ENCODE assay signal across 11 mouse cellular contexts in the genomic region with DNA sequence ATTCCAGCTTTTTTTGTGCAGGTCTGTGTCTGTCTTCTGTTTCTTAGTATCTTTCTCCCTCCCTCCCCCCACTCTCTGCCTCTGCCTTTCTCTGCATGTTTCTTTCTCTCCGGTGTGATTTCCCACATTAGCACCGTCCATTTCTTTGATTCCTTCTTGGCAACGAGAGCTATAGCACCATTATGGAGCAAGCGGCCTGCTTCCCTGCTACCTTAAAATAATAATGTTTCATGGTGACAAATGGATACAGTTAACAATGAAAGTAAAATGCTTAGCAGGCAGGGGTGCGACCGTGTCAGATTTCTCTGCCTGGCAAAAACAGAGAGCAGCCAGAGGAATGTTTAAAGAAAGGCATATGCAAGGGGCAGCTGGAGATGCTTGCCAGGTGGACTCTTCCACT.
DNase-seq lines count a peak whose midpoint lies in the region; ATAC-seq lines count a peak whose summit lies in the region.
"Had no signal": no experiment of that assay in that cellular context is flagged by ENCODE, and none has a peak within 500 bp of the region (broad histone marks: within the 10 kb centered on the region; RNA-seq: fewer than 3 reads in every experiment).

No protein-coding gene starts in this region.

- H3K4me3 ChIP-seq in heart, embryonic 13.5 days, result no peak overlapping the region
- no peak overlapping the region for H3K4me3 ChIP-seq in embryonic facial prominence, embryonic 11.5 days (ENCODE audit: low read depth, low read length)
- no peak overlapping the region for H3K4me3 ChIP-seq in hindbrain, embryonic 13.5 days
- H3K4me3 ChIP-seq in midbrain, embryonic 16.5 days (ENCODE audit: low read depth, low read length), result no peak overlapping the region
- no peak overlapping the region for H3K4me3 ChIP-seq in kidney, embryonic 16.5 days (ENCODE audit: low read length)

- no peaks in the 10 kb centered on the region for H3K36me3 ChIP-seq in heart, embryonic 13.5 days
- no peaks in the 10 kb centered on the region for H3K36me3 ChIP-seq in embryonic facial prominence, embryonic 11.5 days (replicated peaks; ENCODE audit: control insufficient read depth, insufficient read depth, low read depth, low read length)
- H3K36me3 ChIP-seq in hindbrain, embryonic 13.5 days, result no peaks in the 10 kb centered on the region
- H3K36me3 ChIP-seq in midbrain, embryonic 16.5 days (ENCODE audit: control insufficient read depth, insufficient read depth, low read length), result no peaks in the 10 kb centered on the region
- H3K36me3 ChIP-seq in kidney, embryonic 16.5 days (ENCODE audit: insufficient read depth, low read length), result no peaks in the 10 kb centered on the region

- no peak overlapping the region for H3K9ac ChIP-seq in heart, embryonic 13.5 days
- H3K9ac ChIP-seq in embryonic facial prominence, embryonic 11.5 days (replicated peaks; ENCODE audit: low read length), result no peak overlapping the region
- peak overlapping the region; percentile 35; the same call in 1 of the 2 replicates for H3K9ac ChIP-seq in hindbrain, embryonic 13.5 days
- H3K9ac ChIP-seq in midbrain, embryonic 16.5 days (ENCODE audit: low read depth, low read length), result peak overlapping the region; percentile 5; the same call in 1 of the 2 replicates
- no peak overlapping the region for H3K9ac ChIP-seq in kidney, embryonic 16.5 days (replicated peaks; ENCODE audit: low read length)

- no peaks in the 10 kb centered on the region for H3K9me3 ChIP-seq in heart, embryonic 13.5 days
- H3K9me3 ChIP-seq in embryonic facial prominence, embryonic 11.5 days (replicated peaks; ENCODE audit: control insufficient read depth, low read length), result no peaks in the 10 kb centered on the region
- H3K9me3 ChIP-seq in hindbrain, embryonic 13.5 days, result no peaks in the 10 kb centered on the region
- no peaks in the 10 kb centered on the region for H3K9me3 ChIP-seq in midbrain, embryonic 16.5 days (replicated peaks; ENCODE audit: control insufficient read depth, low read length, poor library complexity, severe bottlenecking)
- 0 out of 2 replicates have a peak, but pooled peaks cover 5% of the 10 kb centered on the region for H3K9me3 ChIP-seq in kidney, embryonic 16.5 days (ENCODE audit: low read length)

- no peak overlapping the region for H3K27ac ChIP-seq in heart, embryonic 13.5 days (replicated peaks)
- peak overlapping the region; percentile 65 for H3K27ac ChIP-seq in embryonic facial prominence, embryonic 11.5 days (replicated peaks; ENCODE audit: low read depth, low read length)
- H3K27ac ChIP-seq in hindbrain, embryonic 13.5 days, result peak overlapping the region; percentile 76
- peak overlapping the region; percentile 79 for H3K27ac ChIP-seq in midbrain, embryonic 16.5 days (ENCODE audit: low read length)
- no peak overlapping the region for H3K27ac ChIP-seq in kidney, embryonic 16.5 days (ENCODE audit: low read length)

- H3K27me3 ChIP-seq in heart, embryonic 13.5 days (replicated peaks), result no peaks in the 10 kb centered on the region
- no peaks in the 10 kb centered on the region for H3K27me3 ChIP-seq in embryonic facial prominence, embryonic 11.5 days (ENCODE audit: control insufficient read depth, insufficient read depth, low read length)
- H3K27me3 ChIP-seq in hindbrain, embryonic 13.5 days, result no peaks in the 10 kb centered on the region
- no peaks in the 10 kb centered on the region for H3K27me3 ChIP-seq in midbrain, embryonic 16.5 days (ENCODE audit: control insufficient read depth, insufficient read depth, low read depth, low read length)
- no peaks in the 10 kb centered on the region for H3K27me3 ChIP-seq in kidney, embryonic 16.5 days (ENCODE audit: insufficient read depth, low read length)
- H3K27me3 ChIP-seq: CH12.LX had no signal

- WGBS in heart, embryonic 13.5 days, result 43% methylated on average over 6 of the region's 6 CpGs
- WGBS in embryonic facial prominence, embryonic 11.5 days, result 25% methylated on average over 6 of the region's 6 CpGs
- WGBS in hindbrain, embryonic 13.5 days, result 5% methylated on average over 6 of the region's 6 CpGs
- 10% methylated on average over 6 of the region's 6 CpGs for WGBS in midbrain, embryonic 16.5 days
- WGBS in kidney, embryonic 16.5 days, result 15% methylated on average over 6 of the region's 6 CpGs

- DNase-seq in heart, postnatal 25 days (ENCODE audit: low spot score), result no peak
- DNase-seq in embryonic facial prominence, embryonic 11.5 days (ENCODE audit: low spot score), result peak; percentile 71
- DNase-seq in kidney, postnatal 25 days, result no peak
- no peak for DNase-seq in spleen, postnatal 36 days (ENCODE audit: low spot score in 2 of 2)
- DNase-seq: gastrocnemius, postnatal 36 days; kidney, adult 8-10 months had no signal

- H3K4me2 ChIP-seq in heart, embryonic 13.5 days, result peak overlapping the region; percentile 41; the same call in 1 of the 2 replicates
- H3K4me2 ChIP-seq in embryonic facial prominence, embryonic 11.5 days (ENCODE audit: low read depth, low read length), result no peak overlapping the region
- peak overlapping the region; percentile 23; the same call in 1 of the 2 replicates for H3K4me2 ChIP-seq in hindbrain, embryonic 13.5 days
- no peak overlapping the region for H3K4me2 ChIP-seq in midbrain, embryonic 16.5 days (ENCODE audit: low read length)
- H3K4me2 ChIP-seq in kidney, embryonic 16.5 days (replicated peaks; ENCODE audit: low read depth, low read length), result no peak overlapping the region

- peaks cover 26% of the 10 kb centered on the region for H3K4me1 ChIP-seq in heart, embryonic 13.5 days
- peaks cover 3% of the 10 kb centered on the region; the same call in 1 of the 2 replicates for H3K4me1 ChIP-seq in embryonic facial prominence, embryonic 11.5 days (ENCODE audit: control insufficient read depth, insufficient read depth, low read length)
- peaks cover 26% of the 10 kb centered on the region for H3K4me1 ChIP-seq in hindbrain, embryonic 13.5 days (replicated peaks)
- H3K4me1 ChIP-seq in midbrain, embryonic 16.5 days (ENCODE audit: control insufficient read depth, insufficient read depth, low read length), result peaks cover 21% of the 10 kb centered on the region
- peaks cover 7% of the 10 kb centered on the region; the same call in 1 of the 2 replicates for H3K4me1 ChIP-seq in kidney, embryonic 16.5 days (ENCODE audit: insufficient read depth, low read length)

- intact Hi-C loops in heart, postnatal 25 days (cut with DNase I), result no loop called here

- no peak for ATAC-seq in heart, embryonic 13.5 days (ENCODE audit: extremely low read depth, insufficient number of reproducible peaks, low FRiP score, low TSS enrichment)
- 0 out of 2 replicates have a peak, but pooled peaks have one; percentile 21 for ATAC-seq in embryonic facial prominence, embryonic 11.5 days (replicated peaks; ENCODE audit: insufficient number of reproducible peaks, low FRiP score, low TSS enrichment, low read depth)
- peak; percentile 53; the same call in 1 of the 2 replicates for ATAC-seq in hindbrain, embryonic 13.5 days (ENCODE audit: low FRiP score)
- ATAC-seq in midbrain, embryonic 16.5 days, result peak; percentile 65
- ATAC-seq in kidney, embryonic 16.5 days (ENCODE audit: low FRiP score, low TSS enrichment), result no peak

Comparison
In these comparisons a context has a peak if more than half of its experiments do, and no peak if none do; other contexts are left out.
1. ATAC-seq: peak in embryonic facial prominence, embryonic 11.5 days (single experiment), hindbrain, embryonic 13.5 days (single experiment) and midbrain, embryonic 16.5 days (single experiment); none in heart, embryonic 13.5 days (single experiment) and kidney, embryonic 16.5 days (single experiment).
2. H3K27ac ChIP-seq: peak in embryonic facial prominence, embryonic 11.5 days (single experiment), hindbrain, embryonic 13.5 days (single experiment) and midbrain, embryonic 16.5 days (single experiment); none in heart, embryonic 13.5 days (single experiment) and kidney, embryonic 16.5 days (single experiment).
3. H3K4me2 ChIP-seq: peak in heart, embryonic 13.5 days (single experiment) and hindbrain, embryonic 13.5 days (single experiment); none in embryonic facial prominence, embryonic 11.5 days (single experiment), midbrain, embryonic 16.5 days (single experiment) and kidney, embryonic 16.5 days (single experiment).
4. H3K9ac ChIP-seq: peak in hindbrain, embryonic 13.5 days (single experiment) and midbrain, embryonic 16.5 days (single experiment); none in heart, embryonic 13.5 days (single experiment), embryonic facial prominence, embryonic 11.5 days (single experiment) and kidney, embryonic 16.5 days (single experiment).